Mouse (Mus musculus) layer of hippocampus, adult 2 months (tissue): ENCODE data around the gene Ust. TPM values are rescaled to one million over a fixed set of nuclear protein-coding genes. Genes with fewer than 3 reads are reported as not detected.

Experiments
- DNase-seq, 2 experiments: peaks; one replicate each; pipeline ENCODE4 v3.0.0; 2022; ENCODE audit warnings: low spot score in 2 of 2
- H3K27ac ChIP-seq: fragments of 200-600 bp; 2 replicates; pipeline ENCODE4 v1.8.1; 2022
- H3K4me3 ChIP-seq: fragments of 200-600 bp; 2 replicates; pipeline ENCODE4 v1.8.1; 2022; ENCODE audit warnings: mild to moderate bottlenecking
- CTCF ChIP-seq: fragments of 200-600 bp; conservative IDR thresholded peaks from 2 replicates; pipeline ENCODE4 v1.8.1; 2022; ENCODE audit warnings: antibody characterized with exemption, mild to moderate bottlenecking, moderate library complexity
- total RNA-seq, 2 experiments: library from RNA; stranded (reverse); gene quantifications; 2 replicates each; pipeline ENCODE4 v1.2.3; 2021

Gene Ust
- total RNA-seq, 2 experiments from 2014 or later, result 62.3 to 64.1 TPM

- DNase-seq, result no peak
- no peak overlapping the region for H3K4me3 ChIP-seq
- no peak for TF ChIP-seq CTCF
- H3K27ac ChIP-seq, result no peak overlapping the region
These were observed 305.2 kb downstream of the Ust start for GRCm38 (mm10) chr10:8213266-8213905.

- no peak overlapping the region for H3K4me3 ChIP-seq
- TF ChIP-seq CTCF, result no peak
- H3K27ac ChIP-seq, result no peak overlapping the region
- DNase-seq, result no peak
These were observed 305.9 kb downstream of the Ust start for GRCm38 (mm10) chr10:8212611-8213226.

- no peak for TF ChIP-seq CTCF
- DNase-seq, result no peak
- Histone ChIP-seq H3K4me3 (no peak overlapping the region), H3K27ac (no peak overlapping the region)
These were observed 306.9 kb downstream of the Ust start for GRCm38 (mm10) chr10:8211694-8212093.

- no peak overlapping the region for H3K27ac ChIP-seq
- DNase-seq, result no peak
- H3K4me3 ChIP-seq, result no peak overlapping the region
- no peak for TF ChIP-seq CTCF
These were observed 308.3 kb downstream of the Ust start for GRCm38 (mm10) chr10:8210366-8210765.

GRCm38 (mm10) chr10:8207358-8207757 is 311.3 kb downstream of the Ust start:
- no peak for DNase-seq
- no peak overlapping the region for H3K27ac ChIP-seq
- no peak overlapping the region for H3K4me3 ChIP-seq
- TF ChIP-seq CTCF, result no peak

GRCm38 (mm10) chr10:8203681-8204080 is 314.9 kb downstream of the Ust start:
- H3K4me3 ChIP-seq, result no peak overlapping the region
- no peak overlapping the region for H3K27ac ChIP-seq
- no peak for DNase-seq
- no peak for TF ChIP-seq CTCF

GRCm38 (mm10) chr10:8199816-8200215 is 318.8 kb downstream of the Ust start:
- no peak overlapping the region for H3K27ac ChIP-seq
- no peak overlapping the region for H3K4me3 ChIP-seq
- DNase-seq, result no peak
- no peak for TF ChIP-seq CTCF

- no peak overlapping the region for H3K27ac ChIP-seq
- no peak for TF ChIP-seq CTCF
- no peak overlapping the region for H3K4me3 ChIP-seq
- DNase-seq, result no peak
These were observed 319.4 kb downstream of the Ust start for GRCm38 (mm10) chr10:8199026-8199756.

GRCm38 (mm10) chr10:8197661-8198060 is 321.0 kb downstream of the Ust start:
- DNase-seq, result no peak
- Histone ChIP-seq H3K27ac (no peak overlapping the region), H3K4me3 (no peak overlapping the region)
- TF ChIP-seq CTCF, result no peak

GRCm38 (mm10) chr10:8196300-8196699 is 322.3 kb downstream of the Ust start:
- peak; percentile 99 for TF ChIP-seq CTCF
- DNase-seq, result peak; percentile 84

GRCm38 (mm10) chr10:8195730-8196129 is 322.9 kb downstream of the Ust start:
- no peak for TF ChIP-seq CTCF
- DNase-seq, result no peak
- no peak overlapping the region for H3K4me3 ChIP-seq
- no peak overlapping the region for H3K27ac ChIP-seq

More at GRCm38 (mm10) chr10:8196300-8196699, 322.3 kb downstream of the Ust start:
- Histone ChIP-seq H3K4me3 (no peak overlapping the region), H3K27ac (no peak overlapping the region)

- H3K4me3 ChIP-seq, result no peak overlapping the region
- no peak for TF ChIP-seq CTCF
These were observed 329.2 kb downstream of the Ust start for GRCm38 (mm10) chr10:8189331-8189981.

GRCm38 (mm10) chr10:8185586-8185985 is 333.0 kb downstream of the Ust start:
- no peak for TF ChIP-seq CTCF

More at GRCm38 (mm10) chr10:8189331-8189981, 329.2 kb downstream of the Ust start:
- no peak overlapping the region for H3K27ac ChIP-seq
- DNase-seq, result no peak

More at GRCm38 (mm10) chr10:8185586-8185985, 333.0 kb downstream of the Ust start:
- Histone ChIP-seq H3K4me3 (no peak overlapping the region), H3K27ac (no peak overlapping the region)
- DNase-seq, result no peak
